Comparison of ENCODE assay signal across 10 mouse cellular contexts in genomic region chr4:149396433-149397306, GRCm38 (mm10). TPM values are rescaled to one million over a fixed set of nuclear protein-coding genes. Genes with fewer than 3 reads are reported as not detected.
A peak's percentile ranks its signal among the peaks of the same experiment; 100 is the strongest.
DNase-seq lines count a peak whose midpoint lies in the region; ATAC-seq lines count a peak whose summit lies in the region.
"Had no signal": no experiment of that assay in that cellular context is flagged by ENCODE, and none has a peak within 500 bp of the region (broad histone marks: within the 10 kb centered on the region; RNA-seq: fewer than 3 reads in every experiment).

No protein-coding gene starts in this region.

- 15% methylated on average over 21 of the region's 21 CpGs for WGBS in heart, embryonic 14.5 days

- H3K27me3 ChIP-seq in heart, embryonic 14.5 days (ENCODE audit: control insufficient read depth, insufficient read depth, low read length): no peaks in the 10 kb centered on the region

- ATAC-seq in heart, embryonic 14.5 days (ENCODE audit: insufficient number of reproducible peaks, insufficient read depth, low FRiP score, low read depth): 0 out of 2 replicates have a peak, but pooled peaks have one; percentile 3

- H3K27ac ChIP-seq in heart, embryonic 14.5 days (replicated peaks in 1 of 2; ENCODE audit: control insufficient read depth in 1 of 2, insufficient read depth in 1 of 2, low read depth in 2 of 2, low read length in 2 of 2): peak overlapping the region; percentile 40 to 79

- H3K4me2 ChIP-seq in heart, embryonic 14.5 days (ENCODE audit: low read length): peak overlapping the region; percentile 41

- peak overlapping the region; percentile 56; the same call in 1 of the 2 replicates for H3K9ac ChIP-seq in heart, embryonic 14.5 days (ENCODE audit: low read length)

- no peak for DNase-seq in heart, postnatal 4 days
- peak; percentile 47 to 54 for DNase-seq in right cerebral cortex, postnatal 10 days (ENCODE audit: low spot score in 2 of 2)
- DNase-seq in right cerebral cortex, postnatal 14 days: no peak
- DNase-seq in left cerebral cortex, postnatal 14 days (ENCODE audit: low spot score in 2 of 2): peak; percentile 38 to 52
- DNase-seq in spleen, adult 12 weeks (ENCODE audit: low spot score): no peak
- no peak for DNase-seq in ovary, adult 18-20 months (ENCODE audit: low spot score)
- DNase-seq in kidney, adult 11 months: no peak

- intact Hi-C loops in left cerebral cortex, postnatal 14 days (cut with DNase I): no loop called here

- peaks cover 21% of the 10 kb centered on the region for H3K36me3 ChIP-seq in heart, embryonic 14.5 days (ENCODE audit: control insufficient read depth, insufficient read depth, low read length)

- H3K9me3 ChIP-seq in heart, embryonic 14.5 days (ENCODE audit: control insufficient read depth, low read length): no peaks in the 10 kb centered on the region
- H3K9me3 ChIP-seq: G1E had no signal

- H3K4me1 ChIP-seq in heart, embryonic 14.5 days (ENCODE audit: control insufficient read depth in 2 of 2, insufficient read depth in 2 of 2, low read length in 2 of 2): peaks cover 36 to 79% of the 10 kb centered on the region in 2 experiments

- H3K4me3 ChIP-seq in heart, embryonic 14.5 days (ENCODE audit: control insufficient read depth in 1 of 2, insufficient read depth in 1 of 2, low read depth in 1 of 2, low read length in 2 of 2): no peak overlapping the region

RNA-seq across cellular contexts. Expression of gene Ube4b, which starts 29.9 kb away (rescaled TPM):
- 29.6 and 30.3 TPM in 2 replicates for polyA plus RNA-seq in heart, embryonic 14.5 days (2014; fragmentation: Nextera tagmentation; extraction: Ambion mirVana)
- total RNA-seq in heart, postnatal 4 days (2021): 10 to 100 TPM; 59.9 to 61.8 TPM
- total RNA-seq in left cerebral cortex, postnatal 14 days (2021): 100 to 1,000 TPM; 100 to 102 TPM

RNA-seq across cellular contexts. Expression of gene Rbp7, which starts 58.1 kb away (rescaled TPM):
- polyA plus RNA-seq in heart, embryonic 14.5 days (2014; fragmentation: Nextera tagmentation; extraction: Ambion mirVana): 7.6 and 8.6 TPM in 2 replicates
- total RNA-seq in heart, postnatal 4 days (2021): 10 to 100 TPM; 38.9 to 39.6 TPM
- not detected for total RNA-seq in left cerebral cortex, postnatal 14 days (2021)
- total RNA-seq: G1E had no signal
- polyA plus RNA-seq: G1E; limb, embryonic 11.5 days had no signal

Comparison
In these comparisons a context has a peak if more than half of its experiments do, and no peak if none do; other contexts are left out.
1. DNase-seq: peak in right cerebral cortex, postnatal 10 days (2 of 2) and left cerebral cortex, postnatal 14 days (2 of 2); none in heart, postnatal 4 days (single experiment), right cerebral cortex, postnatal 14 days (single experiment), spleen, adult 12 weeks (single experiment), ovary, adult 18-20 months (single experiment) and kidney, adult 11 months (single experiment).
2. RNA of gene Rbp7, which starts 58.1 kb away (total RNA-seq): 38.9 to 39.6 TPM in heart, postnatal 4 days; not detected in left cerebral cortex, postnatal 14 days; every median in the first group is over 10 times any median in the second.